Mouse (Mus musculus): ENCODE measurements around the gene Myh9.

The Myh9 gene

GRCm38 (mm10) chr15:77788356-77788755, 53.6 kb downstream of the Myh9 start:
- DNase-seq (ENCODE audit: low spot score): no peak

GRCm38 (mm10) chr15:77785807-77786206, 56.2 kb downstream of the Myh9 start:
- DNase-seq (ENCODE audit: low spot score): no peak

GRCm38 (mm10) chr15:77784039-77784824, 57.7 kb downstream of the Myh9 start:
- DNase-seq (ENCODE audit: low spot score): no peak

- no peak for DNase-seq (ENCODE audit: low spot score)
These were observed 59.4 kb downstream of the Myh9 start for GRCm38 (mm10) chr15:77782449-77783014.

GRCm38 (mm10) chr15:77775186-77775963, 66.6 kb downstream of the Myh9 start:
- peak; percentile 67 for DNase-seq (ENCODE audit: low spot score)

GRCm38 (mm10) chr15:77774303-77774702, 67.7 kb downstream of the Myh9 start:
- no peak for DNase-seq (ENCODE audit: low spot score)

GRCm38 (mm10) chr15:77773099-77773915, 68.7 kb downstream of the Myh9 start:
- no peak for DNase-seq (ENCODE audit: low spot score)

- no peak for DNase-seq (ENCODE audit: low spot score)
These were observed 71.0 kb downstream of the Myh9 start for GRCm38 (mm10) chr15:77770942-77771341.

GRCm38 (mm10) chr15:77770341-77770740, 71.6 kb downstream of the Myh9 start:
- no peak for DNase-seq (ENCODE audit: low spot score)

- no peak for DNase-seq (ENCODE audit: low spot score)
These were observed 75.0 kb downstream of the Myh9 start for GRCm38 (mm10) chr15:77766981-77767380.

GRCm38 (mm10) chr15:77765484-77766093, 76.4 kb downstream of the Myh9 start:
- DNase-seq (ENCODE audit: low spot score): no peak

GRCm38 (mm10) chr15:77764391-77765006, 77.5 kb downstream of the Myh9 start:
- no peak for DNase-seq (ENCODE audit: low spot score)

GRCm38 (mm10) chr15:77763702-77764101, 78.3 kb downstream of the Myh9 start:
- DNase-seq (ENCODE audit: low spot score): no peak

GRCm38 (mm10) chr15:77763050-77763449, 78.9 kb downstream of the Myh9 start:
- DNase-seq (ENCODE audit: low spot score): no peak

- DNase-seq (ENCODE audit: low spot score): no peak
These were observed 80.2 kb downstream of the Myh9 start for GRCm38 (mm10) chr15:77761561-77762380.

GRCm38 (mm10) chr15:77761083-77761482, 80.9 kb downstream of the Myh9 start:
- DNase-seq (ENCODE audit: low spot score): no peak

- no peak for DNase-seq (ENCODE audit: low spot score)
These were observed 81.9 kb downstream of the Myh9 start for GRCm38 (mm10) chr15:77760037-77760436.

GRCm38 (mm10) chr15:77757586-77758226, 84.3 kb downstream of the Myh9 start:
- no peak for DNase-seq (ENCODE audit: low spot score)

GRCm38 (mm10) chr15:77756848-77757247, 85.1 kb downstream of the Myh9 start, which contains the start of gene Apol8:
Apol8 (minus strand) TSS chr15:77757003.
- no peak for DNase-seq (ENCODE audit: low spot score)

- no peak for DNase-seq (ENCODE audit: low spot score)
These were observed 85.9 kb downstream of the Myh9 start for GRCm38 (mm10) chr15:77756081-77756480.

Measured in yolk sac, embryonic 10.5 days (tissue).